Mouse (Mus musculus): ENCODE data around the gene Wfdc17. TPM values are rescaled to one million over a fixed set of nuclear protein-coding genes. Genes with fewer than 3 reads are reported as not detected.

Gene Wfdc17
- under 1 TPM; 0.43 to 0.64 TPM for total RNA-seq (2021)
- long read RNA-seq, experiment 1, result 0 reads
- long read RNA-seq, experiment 2, result 0 reads

- intact Hi-C loops (cut with DNase I; ENCODE audit: low total_unique reads), result no loop called here
- no peak for DNase-seq
Observed at GRCm38 (mm10) chr11:83703705-83704104, at the start of gene Wfdc17. Gene Wfdc17 (plus strand): TSS chr11:83703991.

DNA sequence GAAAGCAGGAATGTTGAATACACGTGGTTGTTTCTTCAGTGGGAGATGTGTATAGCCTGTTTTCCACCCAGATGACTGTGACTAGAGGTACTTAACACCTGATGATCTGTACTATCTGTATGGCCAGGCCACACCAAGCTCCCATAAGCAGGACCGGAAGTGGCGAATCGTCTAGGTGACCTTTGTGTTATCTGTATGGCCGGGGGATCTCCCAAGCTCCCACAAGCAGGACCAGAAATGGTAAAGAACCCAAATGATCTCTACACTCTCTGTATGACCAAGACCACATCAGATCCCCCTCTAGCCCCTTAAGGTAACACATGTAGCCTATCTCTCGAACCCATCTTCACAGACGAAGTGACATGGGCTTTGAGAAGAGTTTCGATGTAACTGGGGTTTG lies 49.2 kb upstream of the Wfdc17 start:
- intact Hi-C loops (cut with DNase I; ENCODE audit: low total_unique reads), result no loop called here
- no peak for DNase-seq

- no peak for DNase-seq
- intact Hi-C loops (cut with DNase I; ENCODE audit: low total_unique reads), result no loop called here
Observed at GRCm38 (mm10) chr11:83657508-83657907, 46.3 kb upstream of the Wfdc17 start.

GRCm38 (mm10) chr11:83658797-83659196 lies 45.0 kb upstream of the Wfdc17 start:
- DNase-seq, result no peak
- intact Hi-C loops (cut with DNase I; ENCODE audit: low total_unique reads), result no loop called here

- intact Hi-C loops (cut with DNase I; ENCODE audit: low total_unique reads), result no loop called here
- no peak for DNase-seq
Observed at GRCm38 (mm10) chr11:83662204-83662603, 41.6 kb upstream of the Wfdc17 start, which contains the start of gene Ccl4. Gene Ccl4 (plus strand): TSS chr11:83662584.

DNA sequence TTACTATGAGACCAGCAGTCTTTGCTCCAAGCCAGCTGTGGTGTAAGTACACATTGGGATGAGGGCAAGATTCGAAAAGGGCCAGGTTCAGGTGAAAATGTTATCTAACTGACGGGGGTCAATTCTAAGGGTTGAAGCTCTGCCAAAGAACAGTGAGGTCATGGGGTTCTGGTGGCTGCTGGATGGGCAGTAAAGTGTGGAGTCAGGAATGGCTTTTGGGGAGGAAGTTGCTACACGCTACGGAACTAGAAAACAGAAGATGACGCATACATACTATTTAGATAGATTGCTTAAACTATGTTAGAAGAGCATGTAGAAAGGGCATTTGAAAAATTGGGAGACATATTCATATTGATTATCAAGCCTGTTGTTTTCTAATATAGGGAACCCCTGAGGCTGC lies 40.3 kb upstream of the Wfdc17 start:
- no peak for DNase-seq
- intact Hi-C loops (cut with DNase I; ENCODE audit: low total_unique reads), result no loop called here

- DNase-seq, result no peak
- intact Hi-C loops (cut with DNase I; ENCODE audit: low total_unique reads), result no loop called here
Observed at GRCm38 (mm10) chr11:83671743-83672142, 32.0 kb upstream of the Wfdc17 start.

GRCm38 (mm10) chr11:83675665-83676064 lies 28.1 kb upstream of the Wfdc17 start:
- intact Hi-C loops (cut with DNase I; ENCODE audit: low total_unique reads), result no loop called here

DNA sequence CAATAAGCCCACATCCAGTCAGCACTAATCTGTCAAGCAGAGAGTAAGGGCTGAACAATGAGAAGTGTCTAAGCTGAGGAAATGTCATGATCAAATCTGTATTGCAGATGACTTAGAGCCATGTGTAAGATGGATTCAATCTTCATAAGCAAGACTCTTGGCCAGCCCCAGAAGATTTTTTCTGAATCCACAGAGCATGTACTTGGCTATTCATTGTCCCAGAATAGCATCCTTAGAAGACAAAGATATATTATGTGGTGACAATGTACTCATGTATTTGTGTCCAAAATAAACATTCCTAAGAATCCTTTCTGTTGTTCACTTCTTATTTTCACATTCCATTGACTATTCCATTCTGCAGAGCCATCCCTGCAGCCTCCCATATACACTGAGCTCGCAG lies 13.9 kb upstream of the Wfdc17 start:
- intact Hi-C loops (cut with DNase I; ENCODE audit: low total_unique reads), result no loop called here
- no peak for DNase-seq

More at GRCm38 (mm10) chr11:83675665-83676064, 28.1 kb upstream of the Wfdc17 start:
- no peak for DNase-seq

GRCm38 (mm10) chr11:83692008-83692407 lies 11.8 kb upstream of the Wfdc17 start:
- DNase-seq, result no peak
- intact Hi-C loops (cut with DNase I; ENCODE audit: low total_unique reads), result no loop called here

DNA sequence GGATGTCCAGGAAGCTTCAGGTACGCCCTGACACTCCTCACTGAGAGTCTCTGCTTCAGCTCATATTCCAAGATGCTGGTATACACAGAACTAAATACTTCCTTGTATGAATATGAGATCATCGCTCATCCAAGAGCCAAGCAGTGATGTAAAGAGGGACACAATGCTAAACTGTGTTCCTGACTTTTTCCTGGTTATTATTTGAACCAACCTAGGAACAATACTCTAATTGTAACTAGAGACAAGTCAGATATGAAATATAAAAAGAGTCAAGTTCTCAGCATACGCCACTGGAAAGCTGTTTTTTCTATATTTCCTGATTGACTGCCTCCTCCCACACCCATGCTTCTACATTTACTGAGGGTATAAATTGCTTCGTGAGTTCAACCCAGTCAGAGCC lies 4.9 kb downstream of the Wfdc17 start, which contains the start of gene Wfdc18:
Wfdc18 (plus strand) TSS at position 301 of the 400 bp plus-strand sequence.
- no peak for DNase-seq
- intact Hi-C loops (cut with DNase I; ENCODE audit: low total_unique reads), result no loop called here

GRCm38 (mm10) chr11:83709683-83710082 lies 5.9 kb downstream of the Wfdc17 start:
- intact Hi-C loops (cut with DNase I; ENCODE audit: low total_unique reads), result no loop called here
- no peak for DNase-seq

GRCm38 (mm10) chr11:83712671-83713070 lies 8.9 kb downstream of the Wfdc17 start:
- intact Hi-C loops (cut with DNase I; ENCODE audit: low total_unique reads), result no loop called here
- no peak for DNase-seq

DNA sequence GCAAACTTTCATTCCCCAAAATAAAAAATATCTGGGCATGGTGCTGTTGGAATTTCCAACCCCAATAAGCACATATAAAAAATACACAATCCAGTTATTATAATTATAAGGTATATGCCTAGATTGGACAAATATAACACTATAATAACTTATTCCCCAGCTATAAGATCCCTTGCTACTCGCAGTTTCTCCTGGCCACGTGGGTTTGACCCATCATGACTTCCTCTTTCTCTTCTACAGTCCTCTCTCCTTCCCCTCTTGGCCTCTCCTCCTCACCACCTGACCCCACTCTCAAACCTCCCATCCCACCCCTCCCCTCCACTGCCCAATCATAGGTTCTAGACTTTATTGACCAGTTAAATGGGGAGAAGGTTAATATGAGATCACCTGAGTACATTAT lies 10.1 kb downstream of the Wfdc17 start:
- intact Hi-C loops (cut with DNase I; ENCODE audit: low total_unique reads), result no loop called here
- no peak for DNase-seq

- no peak for DNase-seq
- intact Hi-C loops (cut with DNase I; ENCODE audit: low total_unique reads), result no loop called here
Observed at GRCm38 (mm10) chr11:83717042-83717665, 13.4 kb downstream of the Wfdc17 start.

DNA sequence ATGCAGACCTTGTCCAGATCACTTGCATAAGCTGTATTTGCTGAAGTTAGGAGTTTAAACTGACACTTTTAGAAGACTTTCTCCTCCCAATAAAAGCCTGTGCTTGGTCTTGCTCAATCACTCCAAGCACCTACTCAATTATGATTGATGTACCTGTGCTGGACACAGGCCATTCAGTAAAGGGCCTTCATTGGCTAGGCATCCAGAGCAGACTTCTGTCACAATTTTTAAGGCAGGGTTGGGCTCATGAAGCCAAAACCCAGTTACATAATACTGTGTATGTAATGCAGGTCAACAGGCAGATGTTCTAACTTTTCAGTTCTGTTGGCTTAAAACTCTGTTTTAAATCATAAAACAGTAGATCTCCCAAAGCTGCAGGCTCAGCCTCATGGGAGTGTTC lies 17.0 kb downstream of the Wfdc17 start:
- no peak for DNase-seq
- intact Hi-C loops (cut with DNase I; ENCODE audit: low total_unique reads), result no loop called here

DNA sequence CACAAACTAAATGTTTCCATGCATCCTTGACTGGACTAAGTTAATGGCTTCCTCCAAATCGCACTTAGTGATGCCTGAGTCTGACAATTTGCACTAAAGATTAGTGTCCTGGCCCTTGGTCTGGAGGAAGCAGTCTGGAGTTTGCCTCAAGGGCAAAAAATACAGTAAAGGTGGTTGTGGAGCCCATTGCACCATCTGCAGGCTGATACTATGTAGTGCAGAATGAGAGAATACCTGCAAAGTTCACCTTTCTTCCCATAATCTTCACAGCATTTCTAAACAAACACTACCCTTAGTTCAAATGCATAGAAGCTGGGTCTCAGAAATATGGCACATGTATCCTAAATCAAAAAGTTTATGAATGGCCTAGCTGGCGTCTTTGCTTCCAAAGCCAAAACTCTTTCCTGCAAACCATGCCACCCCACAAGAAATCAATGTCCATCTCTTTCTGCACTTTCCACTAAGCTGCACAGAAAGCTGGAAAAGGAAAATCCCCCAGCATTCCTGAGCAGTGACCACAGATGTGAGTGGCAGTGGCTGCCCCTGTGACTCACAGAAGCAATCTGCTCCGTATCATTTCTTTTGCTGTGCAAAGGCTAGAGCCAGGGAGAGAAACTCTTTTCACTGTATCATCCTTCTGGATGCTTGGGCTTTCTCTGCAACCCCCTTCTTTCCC lies 25.1 kb downstream of the Wfdc17 start:
- intact Hi-C loops (cut with DNase I; ENCODE audit: low total_unique reads), result no loop called here

DNA sequence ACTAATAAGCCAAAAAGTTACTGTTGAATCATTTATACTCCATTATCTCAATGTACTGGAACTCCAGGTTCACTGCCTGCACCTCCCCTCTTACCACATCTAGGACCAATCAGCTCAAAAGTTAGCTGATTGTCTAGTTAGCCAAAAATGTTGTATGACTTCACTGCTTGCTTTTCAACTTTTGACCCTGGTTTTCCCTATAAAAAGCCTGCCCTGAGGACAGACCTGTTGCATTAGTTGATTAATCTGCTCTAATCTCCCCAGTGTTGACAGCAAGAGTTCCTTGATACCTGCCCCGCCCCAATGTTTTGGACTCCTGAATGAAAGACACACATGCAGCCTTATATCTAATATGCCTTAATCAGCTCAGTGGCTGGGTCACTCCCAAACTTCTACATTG lies 27.3 kb downstream of the Wfdc17 start:
- DNase-seq, result no peak
- intact Hi-C loops (cut with DNase I; ENCODE audit: low total_unique reads), result no loop called here

More for the DNA sequence above, 25.1 kb downstream of the Wfdc17 start:
- DNase-seq, result no peak

- intact Hi-C loops (cut with DNase I; ENCODE audit: low total_unique reads), result no loop called here
- no peak for DNase-seq
Observed at GRCm38 (mm10) chr11:83733071-83733640, 29.4 kb downstream of the Wfdc17 start.

DNA sequence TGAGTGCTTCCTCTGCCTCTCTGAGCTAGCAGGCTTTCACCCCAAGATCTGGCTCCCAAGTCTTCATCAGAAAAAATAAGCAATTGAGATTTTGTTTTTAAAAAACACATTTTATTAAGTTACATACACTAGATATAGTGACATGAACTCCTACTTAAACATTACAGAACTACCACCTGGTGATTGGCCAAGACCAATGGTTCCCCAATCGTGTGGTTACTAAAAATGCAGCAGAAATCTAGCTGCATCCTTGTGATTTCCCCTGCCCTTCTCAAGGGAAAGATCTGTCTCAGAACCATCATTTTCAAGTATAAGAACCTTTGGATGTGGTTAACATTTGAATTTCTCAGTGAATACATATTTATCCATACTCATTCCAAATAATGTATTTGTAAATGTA lies 30.4 kb downstream of the Wfdc17 start:
- no peak for DNase-seq
- intact Hi-C loops (cut with DNase I; ENCODE audit: low total_unique reads), result no loop called here

GRCm38 (mm10) chr11:83735881-83736280 lies 32.1 kb downstream of the Wfdc17 start:
- intact Hi-C loops (cut with DNase I; ENCODE audit: low total_unique reads), result no loop called here
- DNase-seq, result no peak

All from gastrocnemius, postnatal 14 days (tissue).